Mouse (Mus musculus): ENCODE results near the gene Lrrfip1.

The Lrrfip1 gene

GRCm38 (mm10) chr1:90998268-90998890 lies at the start of gene Lrrfip1:
Lrrfip1 (plus strand) TSS chr1:90998737.
- DNase-seq (ENCODE audit: low spot score): no peak

- no peak for DNase-seq (ENCODE audit: low spot score)
These were observed 49.2 kb upstream of the Lrrfip1 start for GRCm38 (mm10) chr1:90949309-90949708.

- no peak for DNase-seq (ENCODE audit: low spot score)
These were observed 46.9 kb upstream of the Lrrfip1 start for GRCm38 (mm10) chr1:90951670-90952069.

- DNase-seq (ENCODE audit: low spot score): no peak
These were observed 45.7 kb upstream of the Lrrfip1 start, which contains the start of gene Prlh for GRCm38 (mm10) chr1:90952808-90953207. Prlh (plus strand) TSS chr1:90953108.

- no peak for DNase-seq (ENCODE audit: low spot score)
These were observed 44.8 kb upstream of the Lrrfip1 start for GRCm38 (mm10) chr1:90953688-90954087.

GRCm38 (mm10) chr1:90956245-90957096 lies 42.1 kb upstream of the Lrrfip1 start:
- DNase-seq (ENCODE audit: low spot score): peak; percentile 15

- no peak for DNase-seq (ENCODE audit: low spot score)
These were observed 36.0 kb upstream of the Lrrfip1 start for GRCm38 (mm10) chr1:90962526-90962925.

GRCm38 (mm10) chr1:90962994-90963393 lies 35.5 kb upstream of the Lrrfip1 start:
- DNase-seq (ENCODE audit: low spot score): no peak

- DNase-seq (ENCODE audit: low spot score): no peak
These were observed 31.0 kb upstream of the Lrrfip1 start for GRCm38 (mm10) chr1:90967583-90967982.

- DNase-seq (ENCODE audit: low spot score): no peak
These were observed 29.9 kb upstream of the Lrrfip1 start for GRCm38 (mm10) chr1:90968649-90969048.

GRCm38 (mm10) chr1:90969347-90969784 lies 29.2 kb upstream of the Lrrfip1 start, which contains the start of gene Rab17:
Rab17 (minus strand) TSS chr1:90969661.
- no peak for DNase-seq (ENCODE audit: low spot score)

- no peak for DNase-seq (ENCODE audit: low spot score)
These were observed 28.6 kb upstream of the Lrrfip1 start for GRCm38 (mm10) chr1:90969881-90970390.

GRCm38 (mm10) chr1:90972911-90973573 lies 25.5 kb upstream of the Lrrfip1 start:
- peak; percentile 56 for DNase-seq (ENCODE audit: low spot score)

- no peak for DNase-seq (ENCODE audit: low spot score)
These were observed 25.0 kb upstream of the Lrrfip1 start for GRCm38 (mm10) chr1:90973574-90973911.

- no peak for DNase-seq (ENCODE audit: low spot score)
These were observed 23.5 kb upstream of the Lrrfip1 start for GRCm38 (mm10) chr1:90974906-90975649.

- DNase-seq (ENCODE audit: low spot score): no peak
These were observed 22.6 kb upstream of the Lrrfip1 start for GRCm38 (mm10) chr1:90975960-90976359.

GRCm38 (mm10) chr1:90980638-90981330 lies 17.8 kb upstream of the Lrrfip1 start:
- no peak for DNase-seq (ENCODE audit: low spot score)

- DNase-seq (ENCODE audit: low spot score): no peak
These were observed 17.2 kb upstream of the Lrrfip1 start for GRCm38 (mm10) chr1:90981346-90981745.

- no peak for DNase-seq (ENCODE audit: low spot score)
These were observed 2.6 kb upstream of the Lrrfip1 start for GRCm38 (mm10) chr1:90995916-90996315.

- DNase-seq (ENCODE audit: low spot score): no peak
These were observed 1.4 kb upstream of the Lrrfip1 start for GRCm38 (mm10) chr1:90997136-90997535.

GRCm38 (mm10) chr1:90997641-90998040 lies 896 bp upstream of the Lrrfip1 start:
- no peak for DNase-seq (ENCODE audit: low spot score)
